Mouse (Mus musculus) left cerebral cortex, postnatal 36 days (tissue): ENCODE measurements around the gene Stk10. TPM values are rescaled to one million over a fixed set of nuclear protein-coding genes. Genes with fewer than 3 reads are reported as not detected.

ENCODE experiments used
- DNase-seq, 2 experiments: peaks; one replicate each; pipeline ENCODE4 v3.0.0; 2021 to 2022; ENCODE audit warnings: low spot score in 2 of 2, mixed read lengths in 1 of 2
- intact Hi-C: fragments of 180-260 bp; cut with DNase I; formaldehyde crosslinking; loops from one replicate; pipeline ENCODE4 v1.15.1; 2025
- total RNA-seq, 2 experiments: library from RNA; stranded (reverse); gene quantifications; 2 replicates each; pipeline ENCODE4 v1.2.3; 2021

Stk10 gene
- total RNA-seq, 2 experiments from 2014 or later: 6.7 to 8.7 TPM

GRCm38 (mm10) chr11:32545605-32546004 lies 12.5 kb downstream of the Stk10 start:
- intact Hi-C loops: no loop called here
- peak in 1 of 2 experiments; percentile 32 for DNase-seq

GRCm38 (mm10) chr11:32546483-32546882 lies 13.4 kb downstream of the Stk10 start:
- DNase-seq: no peak
- intact Hi-C loops: no loop called here

DNA sequence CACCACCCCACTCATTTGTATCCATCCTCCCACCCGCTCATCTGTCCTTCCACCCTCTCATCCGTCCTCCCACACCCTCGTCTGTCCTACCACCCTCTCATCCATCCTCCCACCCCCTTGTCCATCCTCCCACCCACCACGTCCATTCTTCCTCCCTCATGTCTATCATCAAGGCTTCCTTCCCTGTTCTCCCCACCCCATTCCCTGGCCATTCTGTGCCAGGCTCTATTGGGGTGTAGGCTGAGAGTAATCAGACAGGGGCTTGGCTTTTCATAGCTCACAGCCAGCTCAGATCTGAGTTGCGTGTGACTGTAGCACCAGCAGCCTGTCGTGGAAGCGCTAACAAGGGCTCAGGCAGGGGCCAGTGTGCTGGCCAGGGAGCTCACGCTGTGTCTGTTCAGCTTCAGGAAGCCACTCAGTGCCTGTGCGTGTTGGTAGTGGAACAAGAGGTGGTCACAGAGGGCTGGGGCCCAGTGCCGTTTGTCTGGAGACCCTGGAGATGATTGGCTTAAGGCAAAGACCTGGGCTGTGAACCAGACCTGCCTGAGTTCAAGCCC lies 14.4 kb downstream of the Stk10 start:
- intact Hi-C loops: no loop called here
- DNase-seq: no peak

DNA sequence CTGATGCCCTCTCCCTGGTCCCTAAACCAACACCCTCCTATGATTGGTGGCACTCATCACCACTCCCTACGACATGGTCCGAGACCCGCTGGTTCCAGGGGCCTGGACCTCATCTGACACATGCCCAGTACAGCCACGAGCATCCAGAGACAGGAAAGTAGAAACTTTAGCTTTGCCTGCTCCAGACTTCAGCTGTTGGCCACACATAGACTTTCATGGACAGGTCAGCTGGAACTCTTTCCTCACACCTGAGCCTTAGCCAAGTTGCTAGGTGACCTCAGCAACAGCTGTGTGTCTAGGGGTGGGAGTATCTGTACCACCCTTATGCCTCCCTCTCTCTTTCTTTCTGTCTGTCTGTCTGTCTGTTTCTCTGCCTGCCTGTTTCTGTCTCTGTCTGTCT lies 15.1 kb downstream of the Stk10 start:
- intact Hi-C loops: no loop called here

DNA sequence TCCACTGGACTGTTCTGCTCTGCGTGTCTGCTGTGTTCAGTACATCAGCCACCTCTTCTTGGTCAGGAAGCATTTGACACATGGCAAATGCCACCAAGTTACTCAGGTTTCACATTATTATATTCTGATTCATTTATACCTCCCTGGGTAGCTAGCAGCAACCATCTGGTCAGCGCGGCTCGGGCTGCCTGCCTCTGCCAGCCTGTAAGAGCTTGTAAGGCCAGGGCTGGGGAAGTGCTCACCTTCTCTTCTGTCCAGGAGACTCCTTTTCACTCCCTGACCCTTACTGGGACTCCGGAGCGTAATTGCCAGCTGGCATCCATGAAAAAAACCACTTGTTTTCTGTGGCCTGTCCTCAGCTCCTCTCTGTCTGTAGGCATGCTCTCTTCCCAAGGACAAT lies 16.1 kb downstream of the Stk10 start:
- no peak for DNase-seq
- intact Hi-C loops: no loop called here

More for the DNA sequence above, 15.1 kb downstream of the Stk10 start:
- no peak for DNase-seq

DNA sequence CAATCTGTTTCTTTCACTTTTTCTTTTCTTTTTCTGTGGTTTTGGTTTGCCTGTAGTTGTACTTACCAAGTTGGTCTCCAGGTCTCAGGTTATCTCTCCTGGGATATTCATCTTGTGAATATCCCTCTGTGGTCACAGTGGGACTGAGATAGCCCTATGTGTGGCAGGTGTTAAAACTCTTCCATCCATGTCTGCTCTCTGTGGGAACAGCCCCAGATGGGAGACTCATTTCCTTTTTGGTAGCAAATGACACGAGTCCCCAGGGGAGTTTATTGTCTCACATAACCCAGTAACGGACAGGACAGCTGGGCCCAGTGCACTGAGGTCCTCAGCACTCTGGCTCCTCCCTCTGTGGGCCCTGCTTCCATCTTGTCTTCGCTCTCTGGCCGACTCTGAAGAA lies 17.0 kb downstream of the Stk10 start:
- no peak for DNase-seq
- intact Hi-C loops: no loop called here

DNA sequence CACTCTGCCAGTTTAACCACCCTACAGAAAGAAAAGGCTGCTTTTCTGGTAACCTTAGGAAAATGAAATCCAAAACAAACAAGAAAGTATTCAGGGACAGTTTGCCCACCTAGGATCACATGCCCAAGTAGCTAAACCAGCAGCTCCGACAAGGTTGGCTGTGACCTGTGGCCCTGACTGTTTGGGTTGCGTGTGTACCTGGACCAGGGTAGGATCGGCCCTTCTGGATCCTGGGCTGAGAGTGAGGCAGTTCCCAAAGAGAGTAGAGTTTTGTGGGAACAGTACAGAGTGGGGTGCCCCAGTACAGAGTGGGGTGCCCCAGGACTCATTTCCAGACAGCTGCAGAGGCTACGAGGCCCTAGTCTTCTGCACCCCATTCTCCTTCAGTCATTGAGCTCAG lies 18.0 kb downstream of the Stk10 start:
- no peak for DNase-seq
- intact Hi-C loops: no loop called here

GRCm38 (mm10) chr11:32551579-32552297 lies 18.6 kb downstream of the Stk10 start:
- intact Hi-C loops: no loop called here
- no peak for DNase-seq

- DNase-seq: no peak
- intact Hi-C loops: no loop called here
These were observed 19.4 kb downstream of the Stk10 start for GRCm38 (mm10) chr11:32552401-32553090.

DNA sequence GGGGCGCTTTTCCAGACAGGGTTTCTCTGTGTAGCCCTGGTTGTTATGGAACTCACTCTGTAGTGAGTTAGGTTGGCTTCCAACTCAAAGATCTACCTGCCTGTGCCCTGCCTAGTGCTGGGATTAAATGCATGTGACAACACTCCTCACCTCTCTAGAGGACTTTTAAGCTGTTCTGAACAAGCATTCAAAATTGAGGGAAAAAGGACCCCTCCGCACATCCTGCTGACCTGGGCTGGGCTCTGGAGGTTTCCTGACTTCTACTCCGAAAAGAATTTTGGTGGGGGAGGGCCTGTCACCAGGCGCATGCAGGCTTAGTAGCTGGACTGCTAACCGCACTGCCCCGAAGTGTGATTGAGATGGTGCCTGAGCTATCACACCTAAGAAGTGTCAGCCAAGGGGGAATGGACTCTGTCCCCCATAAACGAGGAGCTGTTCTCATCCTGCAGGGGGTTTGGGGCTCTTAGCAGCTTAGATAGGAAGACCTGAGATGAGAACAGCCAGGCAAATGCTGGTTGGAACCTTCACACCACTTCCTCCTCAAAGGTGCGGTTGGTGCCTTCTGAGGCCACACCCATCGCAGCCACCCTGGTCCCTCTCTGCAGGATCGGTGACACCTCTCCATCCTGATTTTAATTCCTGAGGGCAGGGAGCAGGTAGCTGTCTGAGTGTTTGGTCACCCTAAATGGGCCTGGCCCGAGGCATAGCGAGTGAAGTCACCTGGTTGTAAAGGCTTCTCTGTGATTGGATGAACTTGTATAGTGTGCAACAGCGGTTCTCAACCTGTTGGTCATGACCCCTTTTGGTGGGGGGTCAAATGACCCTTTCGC lies 20.4 kb downstream of the Stk10 start:
- no peak for DNase-seq
- intact Hi-C loops: no loop called here

DNA sequence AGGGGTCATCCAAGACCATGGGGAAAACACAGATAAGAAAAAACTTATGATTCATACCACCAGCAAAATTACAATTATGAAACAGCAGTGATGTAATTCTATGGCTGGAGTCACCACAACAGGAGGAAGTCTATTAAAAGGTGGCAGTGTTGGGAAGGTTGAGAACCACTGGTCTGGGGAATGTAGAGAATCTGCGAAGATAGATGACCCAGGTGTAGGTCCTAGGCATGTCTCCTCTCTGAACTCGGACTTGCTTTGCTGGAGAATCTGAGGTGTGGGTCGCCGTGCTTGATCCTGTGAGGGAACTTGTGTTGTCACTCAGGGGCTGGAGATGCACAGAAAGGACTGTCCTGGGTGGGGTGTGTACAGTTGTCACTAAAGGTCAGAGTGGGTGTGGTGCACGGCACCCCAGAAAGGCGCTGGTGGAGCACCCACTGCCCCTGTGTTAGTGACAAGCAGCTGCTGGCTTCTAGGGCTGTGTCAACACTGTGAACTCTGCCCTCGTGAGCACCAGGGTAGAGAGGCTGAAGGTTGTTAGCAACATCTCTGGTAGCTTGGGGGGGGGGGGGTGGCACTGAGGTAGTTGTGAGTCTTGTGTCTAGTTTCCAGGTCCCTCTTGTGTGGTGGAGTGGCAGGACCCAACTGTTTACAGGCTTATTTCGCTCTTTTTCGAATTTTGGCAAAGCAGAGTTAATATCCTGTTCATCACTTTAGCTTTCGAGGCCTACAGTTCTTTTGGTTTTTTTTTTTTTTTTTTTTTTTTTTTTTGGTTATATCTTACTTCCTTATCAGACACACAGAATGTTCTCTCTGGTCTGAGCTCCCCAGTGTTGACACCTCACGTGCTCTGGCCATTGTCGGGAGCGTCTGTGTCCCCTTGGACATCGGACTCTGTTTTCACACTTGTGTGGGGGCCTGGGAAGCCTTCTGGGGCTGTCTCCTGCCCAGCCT lies 21.3 kb downstream of the Stk10 start:
- DNase-seq: no peak
- intact Hi-C loops: no loop called here

GRCm38 (mm10) chr11:32555103-32555689 lies 22.1 kb downstream of the Stk10 start:
- intact Hi-C loops: no loop called here
- no peak for DNase-seq

GRCm38 (mm10) chr11:32556333-32556990 lies 23.4 kb downstream of the Stk10 start:
- intact Hi-C loops: no loop called here
- DNase-seq: no peak

DNA sequence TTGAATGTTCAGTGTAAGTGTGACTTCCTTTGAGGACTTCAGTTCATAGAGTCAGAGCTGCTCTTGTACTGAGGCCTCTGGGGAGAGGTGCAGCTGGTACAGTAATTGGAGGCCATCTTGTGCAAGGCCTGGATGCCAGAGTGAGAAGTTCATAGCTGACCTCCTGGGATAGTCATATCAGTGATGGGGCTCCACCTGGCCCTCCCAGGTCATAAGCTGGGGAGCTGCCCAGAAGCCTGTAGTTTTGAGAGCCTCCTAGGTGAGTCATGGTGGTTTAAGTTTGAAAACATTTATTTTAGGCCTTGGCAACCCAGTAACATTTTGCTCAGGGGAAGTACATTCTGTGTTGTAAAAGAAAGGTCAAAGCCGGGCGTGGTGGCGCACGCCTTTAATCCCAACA lies 24.9 kb downstream of the Stk10 start:
- DNase-seq: no peak
- intact Hi-C loops: no loop called here

GRCm38 (mm10) chr11:32558677-32559076 lies 25.6 kb downstream of the Stk10 start:
- intact Hi-C loops: no loop called here

GRCm38 (mm10) chr11:32560015-32560770 lies 27.1 kb downstream of the Stk10 start:
- intact Hi-C loops: no loop called here
- no peak for DNase-seq

More at GRCm38 (mm10) chr11:32558677-32559076, 25.6 kb downstream of the Stk10 start:
- no peak for DNase-seq
